Comparison of ENCODE assay signal across 16 mouse cellular contexts in the genomic region with DNA sequence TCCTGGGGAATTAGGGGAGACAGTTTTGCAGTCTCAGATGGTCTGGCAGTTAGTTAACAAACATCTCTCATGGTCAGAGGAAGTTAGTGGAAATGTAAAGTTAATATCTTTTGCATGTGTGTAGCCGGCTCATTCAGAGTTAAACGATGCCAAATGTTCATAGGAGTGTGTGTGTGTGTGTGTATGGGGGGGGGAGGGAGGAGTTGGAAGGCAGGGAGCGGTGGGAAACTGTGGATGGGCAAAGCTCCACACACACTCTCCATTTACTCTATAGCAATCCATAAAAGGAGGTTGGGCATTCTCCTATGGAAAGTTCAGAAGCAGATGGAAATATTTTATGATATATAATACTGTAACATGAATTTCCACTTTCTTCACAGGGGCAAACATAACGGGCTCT.
"Had no signal": no experiment of that assay in that cellular context is flagged by ENCODE, and none has a peak within 500 bp of the region (broad histone marks: within the 10 kb centered on the region; RNA-seq: fewer than 3 reads in every experiment).

No protein-coding gene starts in this region.

- H3K27ac ChIP-seq: left cerebral cortex, adult 2 months; liver, embryonic 14.5 days; midbrain, embryonic 15.5 days; neural tube, embryonic 13.5 days had no signal

- H3K4me3 ChIP-seq: left cerebral cortex, adult 2 months; midbrain, embryonic 15.5 days; neural tube, embryonic 13.5 days had no signal

- H3K27me3 ChIP-seq: midbrain, embryonic 15.5 days; neural tube, embryonic 13.5 days had no signal

- H3K9ac ChIP-seq: liver, embryonic 14.5 days; midbrain, embryonic 15.5 days; neural tube, embryonic 13.5 days had no signal

- H3K9me3 ChIP-seq: midbrain, embryonic 15.5 days; neural tube, embryonic 13.5 days had no signal

- H3K4me2 ChIP-seq: midbrain, embryonic 11.5 days; midbrain, embryonic 15.5 days; neural tube, embryonic 13.5 days had no signal

- ATAC-seq: lung, postnatal 0 days; midbrain, embryonic 15.5 days had no signal

- DNase-seq: kidney, adult 11 months; kidney, adult 9 months; kidney, postnatal 10 days; kidney, postnatal 4 days; lung, adult 2 months; lung, postnatal 36 days; retina, postnatal 1 day; right cerebral cortex, postnatal 4 days; spleen, adult 18-20 months; thymus, postnatal 36 days had no signal

- H3K36me3 ChIP-seq: midbrain, embryonic 15.5 days; neural tube, embryonic 13.5 days had no signal

- H3K4me1 ChIP-seq: neural tube, embryonic 13.5 days had no signal
